Mouse (Mus musculus) MEL (cell line): ENCODE data around the gene Spred1. TPM values are rescaled to one million over a fixed set of nuclear protein-coding genes. Genes with fewer than 3 reads are reported as not detected.

Source experiments
- DNase-seq: peaks from one replicate; pipeline ENCODE4 v3.0.0; 2011; ENCODE audit warnings: low read depth, low spot score
- H3K27ac ChIP-seq: 2 replicates; pipeline ENCODE4 v1.5.1; 2012; ENCODE audit warnings: low read depth, mild to moderate bottlenecking, control low read depth, low read length, moderate library complexity; ENCODE audit not compliant: control insufficient read depth
- H3K27me3 ChIP-seq, 2 experiments: fragments of 150-350 bp in 1 of 2; sonication (generic) in 1 of 2; 2 replicates each; pipeline ENCODE4 v1.6.1; 2012; ENCODE audit warnings: low read length in 2 of 2, mild to moderate bottlenecking in 2 of 2, improper control_type of control experiment in 1 of 2, moderate library complexity in 1 of 2; ENCODE audit not compliant: insufficient read depth in 2 of 2, control insufficient read depth in 1 of 2
- H3K36me3 ChIP-seq, 2 experiments: 2 replicates each; pipeline ENCODE4 v1.6.1; 2012 to 2014; ENCODE audit warnings: low read length in 2 of 2, improper control_type of control experiment in 1 of 2, inconsistent platforms in 1 of 2, mild to moderate bottlenecking in 1 of 2; ENCODE audit not compliant: insufficient read depth in 2 of 2, control insufficient read depth in 1 of 2
- H3K4me1 ChIP-seq, 2 experiments: fragments of 150-350 bp in 1 of 2; sonication (generic) in 1 of 2; 2 replicates each; pipeline ENCODE4 v1.6.1; 2012; ENCODE audit warnings: low read length in 2 of 2, improper control_type of control experiment in 1 of 2, mild to moderate bottlenecking in 1 of 2; ENCODE audit not compliant: insufficient read depth in 2 of 2, control insufficient read depth in 1 of 2
- H3K4me3 ChIP-seq, 2 experiments: fragments of 150-350 bp in 1 of 2; sonication (generic) in 1 of 2; 2 replicates each; pipeline ENCODE4 v1.5.1; 2012; ENCODE audit warnings: low read depth in 2 of 2, low read length in 2 of 2, mild to moderate bottlenecking in 2 of 2, moderate library complexity in 2 of 2, control low read depth in 1 of 2, improper control_type of control experiment in 1 of 2; ENCODE audit not compliant: control insufficient read depth in 1 of 2, insufficient read depth in 1 of 2
- H3K79me2 ChIP-seq: 2 replicates; pipeline ENCODE4 v1.6.1; 2012; ENCODE audit warnings: mild to moderate bottlenecking, low read length, moderate library complexity; ENCODE audit not compliant: control insufficient read depth, poor library complexity, insufficient read depth
- H3K9ac ChIP-seq: 2 replicates; pipeline ENCODE4 v1.6.1; 2012; ENCODE audit warnings: low read depth, mild to moderate bottlenecking, control low read depth, low read length, moderate library complexity; ENCODE audit not compliant: control insufficient read depth, poor library complexity, severe bottlenecking
- H3K9me3 ChIP-seq: fragments of 150-350 bp; sonication (generic); replicated peaks from 2 replicates; pipeline ENCODE4 v1.6.1; 2012; ENCODE audit warnings: mild to moderate bottlenecking, low read length, improper control_type of control experiment, moderate library complexity; ENCODE audit not compliant: insufficient read depth
- EP300 ChIP-seq, 2 experiments: IDR thresholded peaks; 2 replicates each; pipeline ENCODE4 v1.6.1; 2011; ENCODE audit warnings: improper control_type of control experiment in 2 of 2, low read length in 2 of 2, low read depth in 1 of 2, mild to moderate bottlenecking in 1 of 2
- ETS1 ChIP-seq: IDR thresholded peaks from 2 replicates; pipeline ENCODE4 v1.6.1; 2012; ENCODE audit warnings: low read depth, mild to moderate bottlenecking, inconsistent platforms, low read length, improper control_type of control experiment, moderate library complexity
- GABPA ChIP-seq: IDR thresholded peaks from 2 replicates; pipeline ENCODE4 v1.6.1; 2012; ENCODE audit warnings: low read depth, mild to moderate bottlenecking, inconsistent platforms, low read length, improper control_type of control experiment, moderate library complexity
- HCFC1 ChIP-seq: IDR thresholded peaks from 2 replicates; pipeline ENCODE4 v1.6.1; 2012; ENCODE audit warnings: low read depth, mild to moderate bottlenecking, inconsistent platforms, low read length, improper control_type of control experiment, moderate library complexity
- MAFK ChIP-seq: IDR thresholded peaks from 2 replicates; pipeline ENCODE4 v1.6.1; 2011; ENCODE audit warnings: low read depth, mild to moderate bottlenecking, low read length, improper control_type of control experiment, borderline replicate concordance
- MAX ChIP-seq: IDR thresholded peaks from 2 replicates; pipeline ENCODE4 v1.6.1; 2011; ENCODE audit warnings: low read length, improper control_type of control experiment
- MAZ ChIP-seq: IDR thresholded peaks from 2 replicates; pipeline ENCODE4 v1.6.1; 2012; ENCODE audit warnings: low read depth, mild to moderate bottlenecking, inconsistent platforms, low read length, improper control_type of control experiment
- MEF2A ChIP-seq: IDR thresholded peaks from 2 replicates; pipeline ENCODE4 v1.6.1; 2014; ENCODE audit warnings: low read depth, mild to moderate bottlenecking, inconsistent platforms, low read length, improper control_type of control experiment; ENCODE audit not compliant: poor library complexity, insufficient replicate concordance, severe bottlenecking; ENCODE audit errors: extremely low read depth
- NELFE ChIP-seq: IDR thresholded peaks from 2 replicates; pipeline ENCODE4 v1.6.1; 2011; ENCODE audit warnings: low read depth, low read length, improper control_type of control experiment
- POLR2AphosphoS2 ChIP-seq: IDR thresholded peaks from 2 replicates; pipeline ENCODE4 v1.6.1; 2011; ENCODE audit warnings: low read length, improper control_type of control experiment
- POLR2AphosphoS5 ChIP-seq: IDR thresholded peaks from 2 replicates; pipeline ENCODE4 v1.6.1; 2012; ENCODE audit warnings: low read depth, borderline replicate concordance, mild to moderate bottlenecking, inconsistent platforms, low read length, moderate library complexity, mixed read lengths
- RAD21 ChIP-seq: IDR thresholded peaks from 2 replicates; pipeline ENCODE4 v1.6.1; 2011; ENCODE audit warnings: mild to moderate bottlenecking, low read depth, low read length, improper control_type of control experiment
- SIN3A ChIP-seq: IDR thresholded peaks from 2 replicates; pipeline ENCODE4 v1.6.1; 2012; ENCODE audit warnings: low read length, improper control_type of control experiment, inconsistent platforms
- SMC3 ChIP-seq: IDR thresholded peaks from 2 replicates; pipeline ENCODE4 v1.6.1; 2011; ENCODE audit warnings: low read depth, low read length, improper control_type of control experiment
- TAL1 ChIP-seq: IDR thresholded peaks from 2 replicates; pipeline ENCODE4 v1.6.1; 2012; ENCODE audit warnings: mild to moderate bottlenecking, inconsistent platforms, low read length, moderate library complexity, mixed read lengths
- TBP ChIP-seq: IDR thresholded peaks from 2 replicates; pipeline ENCODE4 v1.8.0; 2011; ENCODE audit warnings: low read depth, low read length, improper control_type of control experiment
- USF1 ChIP-seq: IDR thresholded peaks from 2 replicates; pipeline ENCODE4 v1.6.1; 2014; ENCODE audit warnings: low read depth, mild to moderate bottlenecking, inconsistent platforms, low read length, improper control_type of control experiment, moderate library complexity
- USF2 ChIP-seq, 2 experiments: IDR thresholded peaks; 2 replicates each; pipeline ENCODE4 v1.6.1; 2011 to 2012; ENCODE audit warnings: improper control_type of control experiment in 2 of 2, low read length in 2 of 2, borderline replicate concordance in 1 of 2, inconsistent platforms in 1 of 2, low read depth in 1 of 2, mild to moderate bottlenecking in 1 of 2; ENCODE audit not compliant: insufficient read depth in 1 of 2
- ZC3H11A ChIP-seq: IDR thresholded peaks from 2 replicates; pipeline ENCODE4 v1.6.1; 2012; ENCODE audit warnings: low read depth, mild to moderate bottlenecking, inconsistent platforms, low read length, improper control_type of control experiment
- ZKSCAN1 ChIP-seq: IDR thresholded peaks from 2 replicates; pipeline ENCODE4 v1.6.1; 2012; ENCODE audit warnings: low read depth, mild to moderate bottlenecking, inconsistent platforms, low read length, improper control_type of control experiment, moderate library complexity
- ZMIZ1 ChIP-seq: IDR thresholded peaks from 2 replicates; pipeline ENCODE4 v1.6.1; 2012; ENCODE audit warnings: low read depth, mild to moderate bottlenecking, inconsistent platforms, low read length, improper control_type of control experiment, moderate library complexity
- ZNF384 ChIP-seq: IDR thresholded peaks from 2 replicates; pipeline ENCODE4 v1.6.1; 2012; ENCODE audit warnings: low read depth, mild to moderate bottlenecking, inconsistent platforms, low read length, improper control_type of control experiment
- polyA plus RNA-seq, 2 experiments: library from polyadenylated mRNA; stranded (reverse) in 1 of 2; unstranded in 1 of 2; fragments of >175 nt in 1 of 2; fragments of >200 nt in 1 of 2; gene quantifications; 2 replicates each; pipeline versions ENCODE4 v1.2.1 to v1.2.4; 2012; ENCODE audit warnings: low replicate concordance in 2 of 2, low read depth in 1 of 2; ENCODE audit not compliant: insufficient read length in 2 of 2, insufficient read depth in 1 of 2, missing spikeins in 1 of 2
- total RNA-seq: library from RNA; depleted of rRNA; stranded (reverse); fragments of 300-350 nt; gene quantifications from 2 replicates; pipeline ENCODE4 v1.2.3, GENCODE M21; 2012

Gene Spred1
- total and polyA plus RNA-seq, 3 experiments, result 14.3 to 19.9 TPM; not detected in 1

- no peak overlapping the region for H3K4me3 ChIP-seq
- H3K9me3 ChIP-seq, result no peaks in the 10 kb centered on the region
- H3K36me3 ChIP-seq, result peaks cover 0 to 12% of the 10 kb centered on the region in 2 experiments; a peak in 2 of 4 replicates
Observed at GRCm38 (mm10) chr2:117089482-117089881, 31.7 kb upstream of the Spred1 start.

GRCm38 (mm10) chr2:117090061-117090460 lies 31.1 kb upstream of the Spred1 start:
- Histone ChIP-seq H3K36me3 (peaks cover 0 to 12% of the 10 kb centered on the region in 2 experiments; a peak in 2 of 4 replicates), H3K27ac (no peak overlapping the region)
- DNase-seq, result no peak
- TF ChIP-seq ZNF384 (no peak), USF2 (IDR thresholded peaks at IDR 0.05; ENCODE audit: borderline replicate concordance in 1 of 2, insufficient read depth in 1 of 2, low read depth in 1 of 2, low read length in 2 of 2) (no peak), SMC3 (no peak), GABPA (no peak), TBP (no peak), RAD21 (no peak), ETS1 (no peak), MEF2A (no peak), HCFC1 (no peak), MAFK (no peak), MAX (no peak), EP300 (IDR thresholded peaks at IDR 0.05; ENCODE audit: low read depth in 1 of 2, low read length in 2 of 2) (no peak), NELFE (no peak), TAL1 (no peak), POLR2AphosphoS2 (no peak), USF1 (no peak)
- TF ChIP-seq, all 39 proteins: peak for 0
- Histone ChIP-seq H3K9ac (no peak overlapping the region), H3K9me3 (no peaks in the 10 kb centered on the region), H3K4me1 (peaks cover 3 to 9% of the 10 kb centered on the region in 2 experiments; a peak in 3 of 4 replicates), H3K27me3 (no peaks in the 10 kb centered on the region; a peak in 1 of 4 replicates), H3K4me3 (no peak overlapping the region), H3K79me2 (no peaks in the 10 kb centered on the region)

More at GRCm38 (mm10) chr2:117089482-117089881, 31.7 kb upstream of the Spred1 start:
- no peak for TF ChIP-seq ZKSCAN1
- TF ChIP-seq ZNF384, result no peak
- no peak for TF ChIP-seq ZC3H11A
- TF ChIP-seq POLR2AphosphoS5, result no peak
- TF ChIP-seq MAZ, result no peak
- TF ChIP-seq SIN3A, result no peak
- TF ChIP-seq MAFK, result no peak
- TF ChIP-seq EP300 (IDR thresholded peaks at IDR 0.05; ENCODE audit: low read depth in 1 of 2, low read length in 2 of 2), result no peak
- TF ChIP-seq ZMIZ1, result no peak
- TF ChIP-seq NELFE, result no peak
- no peak for TF ChIP-seq POLR2AphosphoS2
- no peaks in the 10 kb centered on the region for H3K79me2 ChIP-seq
- no peak overlapping the region for H3K9ac ChIP-seq
- DNase-seq, result no peak
- no peak overlapping the region for H3K27ac ChIP-seq
- no peaks in the 10 kb centered on the region; a peak in 1 of 4 replicates for H3K27me3 ChIP-seq
- peaks cover 3 to 9% of the 10 kb centered on the region in 2 experiments; a peak in 3 of 4 replicates for H3K4me1 ChIP-seq
